Mouse (Mus musculus): ENCODE results near the gene Pcnx3. TPM values are rescaled to one million over a fixed set of nuclear protein-coding genes. Genes with fewer than 3 reads are reported as not detected.

Pcnx3 gene
- polyA plus RNA-seq, 1 experiment from 2014 or later = 14.8 TPM

- Histone ChIP-seq H3K4me2 (ENCODE audit: low read length) (peak overlapping the region; percentile 55), H3K9ac (ENCODE audit: low read depth, low read length) (0 out of 2 replicates have a peak overlapping the region, but pooled peaks have one; percentile 8), H3K9me3 (replicated peaks; ENCODE audit: low read length) (no peaks in the 10 kb centered on the region), H3K4me3 (replicated peaks; ENCODE audit: low read depth, low read length) (peak overlapping the region; percentile 18), H3K36me3 (ENCODE audit: insufficient read depth, low read length) (peaks cover 11% of the 10 kb centered on the region; the same call in 1 of the 2 replicates), H3K27me3 (ENCODE audit: insufficient read depth, low read length) (no peaks in the 10 kb centered on the region), H3K4me1 (replicated peaks; ENCODE audit: insufficient read depth, low read length) (0 out of 2 replicates have a peak, but pooled peaks cover 4% of the 10 kb centered on the region), H3K27ac (peak overlapping the region; percentile 77)
- WGBS = 81% methylated on average over 16 of the region's 16 CpGs
- no peak for TF ChIP-seq CTCF (IDR thresholded peaks at IDR 0.05; ENCODE audit: low read depth)
- ATAC-seq (replicated peaks; ENCODE audit: low FRiP score, low read depth) = no peak
- peak; percentile 22 for DNase-seq (ENCODE audit: low spot score)
Measured at GRCm38 (mm10) chr19:5660942-5661751, 27.6 kb downstream of the Pcnx3 start.

- H3K9ac ChIP-seq (ENCODE audit: low read depth, low read length) = peak overlapping the region; percentile 44; the same call in 1 of the 2 replicates
- H3K36me3 ChIP-seq (ENCODE audit: insufficient read depth, low read length) = peaks cover 16% of the 10 kb centered on the region; the same call in 1 of the 2 replicates
- H3K4me3 ChIP-seq (replicated peaks; ENCODE audit: low read depth, low read length) = peak overlapping the region; percentile 36
- H3K4me2 ChIP-seq (ENCODE audit: low read length) = peak overlapping the region; percentile 65
- DNase-seq (ENCODE audit: low spot score) (no peak), ATAC-seq (replicated peaks; ENCODE audit: low FRiP score, low read depth) (0 out of 2 replicates have a peak, but pooled peaks have one; percentile 10)
- 26% methylated on average over 43 of the region's 43 CpGs for WGBS
- peaks cover 9% of the 10 kb centered on the region; the same call in 1 of the 2 replicates for H3K4me1 ChIP-seq (replicated peaks; ENCODE audit: insufficient read depth, low read length)
- TF ChIP-seq CTCF (IDR thresholded peaks at IDR 0.05; ENCODE audit: low read depth) = no peak
- no peak overlapping the region for H3K27ac ChIP-seq
- H3K9me3 ChIP-seq (replicated peaks; ENCODE audit: low read length) = no peaks in the 10 kb centered on the region
- no peaks in the 10 kb centered on the region for H3K27me3 ChIP-seq (ENCODE audit: insufficient read depth, low read length)
Measured at GRCm38 (mm10) chr19:5654720-5655298, 33.9 kb downstream of the Pcnx3 start.

GRCm38 (mm10) chr19:5653969-5654719 lies 34.6 kb downstream of the Pcnx3 start:
- DNase-seq (ENCODE audit: low spot score) (peak; percentile 36), ATAC-seq (replicated peaks; ENCODE audit: low FRiP score, low read depth) (peak; percentile 70)
- peak overlapping the region; percentile 36 for H3K4me3 ChIP-seq (replicated peaks; ENCODE audit: low read depth, low read length)
- peaks cover 11% of the 10 kb centered on the region for H3K4me1 ChIP-seq (replicated peaks; ENCODE audit: insufficient read depth, low read length)
- no peak overlapping the region for H3K27ac ChIP-seq
- H3K9me3 ChIP-seq (replicated peaks; ENCODE audit: low read length) = no peaks in the 10 kb centered on the region
- H3K27me3 ChIP-seq (ENCODE audit: insufficient read depth, low read length) = no peaks in the 10 kb centered on the region
- TF ChIP-seq CTCF (IDR thresholded peaks at IDR 0.05; ENCODE audit: low read depth) = no peak
- 19% methylated on average over 62 of the region's 62 CpGs for WGBS
- peak overlapping the region; percentile 44 for H3K9ac ChIP-seq (ENCODE audit: low read depth, low read length)
- peak overlapping the region; percentile 65 for H3K4me2 ChIP-seq (ENCODE audit: low read length)
- H3K36me3 ChIP-seq (ENCODE audit: insufficient read depth, low read length) = peaks cover 16% of the 10 kb centered on the region; the same call in 1 of the 2 replicates

GRCm38 (mm10) chr19:5652570-5652969 lies 36.1 kb downstream of the Pcnx3 start:
- Histone ChIP-seq H3K36me3 (ENCODE audit: insufficient read depth, low read length) (peaks cover 21% of the 10 kb centered on the region), H3K4me1 (replicated peaks; ENCODE audit: insufficient read depth, low read length) (peaks cover 23% of the 10 kb centered on the region), H3K4me3 (replicated peaks; ENCODE audit: low read depth, low read length) (no peak overlapping the region), H3K4me2 (ENCODE audit: low read length) (no peak overlapping the region), H3K9ac (ENCODE audit: low read depth, low read length) (no peak overlapping the region), H3K27me3 (ENCODE audit: insufficient read depth, low read length) (no peaks in the 10 kb centered on the region), H3K27ac (no peak overlapping the region), H3K9me3 (replicated peaks; ENCODE audit: low read length) (no peaks in the 10 kb centered on the region)
- 87% methylated on average over 6 of the region's 6 CpGs for WGBS
- DNase-seq (ENCODE audit: low spot score) (no peak), ATAC-seq (replicated peaks; ENCODE audit: low FRiP score, low read depth) (no peak)
- TF ChIP-seq CTCF (IDR thresholded peaks at IDR 0.05; ENCODE audit: low read depth) = no peak

DNA sequence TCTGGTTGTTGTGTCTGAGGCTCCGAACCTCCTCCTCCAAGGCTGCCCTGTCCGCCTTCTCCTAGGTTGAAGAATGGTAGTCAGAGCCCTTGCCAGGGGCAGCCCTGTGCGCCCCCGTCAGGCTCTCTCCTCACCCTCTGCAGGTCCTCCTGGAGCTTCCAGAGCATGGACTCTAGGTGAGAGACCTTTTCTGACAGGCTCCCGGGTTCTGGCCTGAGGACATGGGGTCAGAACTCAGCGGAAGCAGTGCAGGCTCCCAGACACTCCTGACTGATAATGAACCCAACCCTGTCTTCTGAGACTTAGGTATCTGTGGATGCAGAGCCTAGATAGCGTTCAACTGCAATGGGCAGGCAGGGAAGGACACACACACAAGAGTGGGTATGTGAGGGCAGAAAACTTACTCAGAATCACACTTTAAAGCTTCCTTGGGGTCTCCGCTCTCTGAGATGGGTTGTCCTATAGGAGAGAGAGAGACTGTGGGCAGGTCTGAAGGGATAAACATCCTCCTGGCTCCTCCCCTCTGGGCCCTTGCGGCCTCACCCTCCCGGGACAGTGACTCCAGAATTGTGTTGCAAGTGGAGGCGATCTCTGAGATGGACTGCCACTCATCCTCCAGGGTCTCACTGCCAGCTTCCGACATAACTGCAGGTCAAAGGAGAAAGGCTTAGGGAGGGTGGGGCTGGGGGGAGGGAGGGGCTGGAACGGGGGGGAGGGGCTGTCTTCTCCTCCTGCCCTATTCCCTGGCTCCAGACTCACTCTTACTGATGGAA lies 37.0 kb downstream of the Pcnx3 start:
- WGBS = 66% methylated on average over 13 of the region's 13 CpGs
- peaks cover 30% of the 10 kb centered on the region for H3K36me3 ChIP-seq (ENCODE audit: insufficient read depth, low read length)
- DNase-seq (ENCODE audit: low spot score) = no peak

More for the DNA sequence above, 37.0 kb downstream of the Pcnx3 start:
- Histone ChIP-seq H3K4me2 (ENCODE audit: low read length) (no peak overlapping the region), H3K27me3 (ENCODE audit: insufficient read depth, low read length) (no peaks in the 10 kb centered on the region), H3K4me1 (replicated peaks; ENCODE audit: insufficient read depth, low read length) (peaks cover 23% of the 10 kb centered on the region), H3K4me3 (replicated peaks; ENCODE audit: low read depth, low read length) (no peak overlapping the region), H3K9me3 (replicated peaks; ENCODE audit: low read length) (no peaks in the 10 kb centered on the region), H3K27ac (no peak overlapping the region), H3K9ac (ENCODE audit: low read depth, low read length) (no peak overlapping the region)
- no peak for ATAC-seq (replicated peaks; ENCODE audit: low FRiP score, low read depth)
- no peak for TF ChIP-seq CTCF (IDR thresholded peaks at IDR 0.05; ENCODE audit: low read depth)

Measured in kidney, postnatal 0 days (tissue).